ENCODE assay signal across 8 mouse cellular contexts in the genomic region with DNA sequence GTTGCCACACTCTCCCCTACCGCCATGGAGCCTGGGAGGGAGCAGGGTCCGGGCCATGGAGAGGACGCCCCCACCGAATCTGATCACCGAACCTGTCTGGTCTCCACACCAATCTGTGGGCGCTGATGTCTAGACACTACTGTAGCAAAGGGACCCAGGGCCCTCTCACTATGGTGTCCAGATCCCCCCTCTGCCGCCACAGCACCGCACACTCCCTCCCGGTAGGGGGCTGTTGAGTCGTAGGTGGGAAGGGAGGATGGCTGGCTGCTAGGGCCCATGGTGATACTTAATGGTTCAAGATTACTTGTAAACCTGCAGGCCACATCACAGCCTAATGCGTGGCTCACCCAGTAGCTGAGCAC. TPM values are rescaled to one million over a fixed set of nuclear protein-coding genes. Genes with fewer than 3 reads are reported as not detected.
DNase-seq lines count a peak whose midpoint lies in the region; ATAC-seq and TF ChIP-seq lines count a peak whose summit lies in the region.

No protein-coding gene starts in this region.

- intact Hi-C loops in heart, adult 2 months (cut with DNase I): loop anchor here (1.0 kb wide), 1 partner anchor 17 kb away; no protein-coding TSS in a partner anchor

- peak overlapping the region; percentile 75 for H3K27ac ChIP-seq in heart, adult 2 months

- ATAC-seq in common myeloid progenitor, adult 5-6 weeks (replicated peaks; ENCODE audit: low read depth, poor library complexity, severe bottlenecking): peak; percentile 61
- ATAC-seq in inflammation-experienced regulatory T-cells, adult 6 months: peak; percentile 10
- ATAC-seq in monocyte, adult 5-6 weeks (replicated peaks; ENCODE audit: insufficient number of reproducible peaks, low FRiP score, low TSS enrichment, poor library complexity, severe bottlenecking): 0 out of 2 replicates have a peak, but pooled peaks have one; percentile 4

- DNase-seq in heart, adult 2 months: no peak
- no peak for DNase-seq in heart, postnatal 4 days
- DNase-seq in B cell, adult 2 months: peak; percentile 48 to 51
- no peak for DNase-seq in ovary, postnatal 10 days (ENCODE audit: low spot score)
- no peak for DNase-seq in right cerebral cortex, postnatal 14 days

- H3K79me2 ChIP-seq in heart, adult 2 months (replicated peaks; ENCODE audit: control insufficient read depth, insufficient read depth, low read length): peaks cover 2% of the 10 kb centered on the region; the same call in 1 of the 2 replicates

- peaks cover 4% of the 10 kb centered on the region for H3K4me1 ChIP-seq in heart, adult 2 months (ENCODE audit: control insufficient read depth, insufficient read depth, low read length)

- 0 out of 2 replicates have a peak, but pooled peaks have one; percentile 48 for TF ChIP-seq POLR2A in heart, adult 2 months (IDR thresholded peaks at IDR 0.05; ENCODE audit: insufficient read depth, low read depth, low read length)

- WGBS in heart, adult 2 months: 14% methylated on average over 11 of the region's 11 CpGs

- peaks cover 3% of the 10 kb centered on the region; the same call in 1 of the 2 replicates for H3K36me3 ChIP-seq in heart, adult 2 months (ENCODE audit: control insufficient read depth, insufficient read depth, low read length)

- TF ChIP-seq CTCF in heart, adult 2 months (IDR thresholded peaks at IDR 0.05): peak; percentile 22; the same call in 1 of the 2 replicates

- peak overlapping the region; percentile 86 for H3K9ac ChIP-seq in heart, adult 2 months (ENCODE audit: low read depth, low read length)

- no peaks in the 10 kb centered on the region for H3K27me3 ChIP-seq in heart, adult 2 months (ENCODE audit: control insufficient read depth, insufficient read depth, low read length)

- TF ChIP-seq EP300 in heart, adult 2 months (IDR thresholded peaks at IDR 0.05; ENCODE audit: insufficient read depth, low read depth, low read length): no peak; the same call in 1 of the 2 replicates

- peak overlapping the region; percentile 53 for H3K4me3 ChIP-seq in heart, adult 2 months

RNA-seq across cellular contexts. Expression of gene Gm20532, which starts 0.6 kb away (rescaled TPM):
- total RNA-seq in heart, adult 2 months (2021): not detected
- not detected in 2 replicates for polyA plus RNA-seq in heart, adult 2 months (2012; rRNA removed)
- total RNA-seq in heart, postnatal 4 days (2021): not detected
- total RNA-seq in common myeloid progenitor, adult 5-6 weeks (2017): not detected in 2 replicates
- polyA plus RNA-seq in inflammation-experienced regulatory T-cells, adult 6 months (2017; shearing (Covaris generic)): not detected
- not detected in 3 replicates for total RNA-seq in monocyte, adult 5-6 weeks (2017)

RNA-seq across cellular contexts. Expression of gene Egfl7, which starts 7.2 kb away (rescaled TPM):
- total RNA-seq in heart, adult 2 months (2021): 100 to 1,000 TPM; 102 to 111 TPM
- polyA plus RNA-seq in heart, adult 2 months (2012; rRNA removed): 499 and 610 TPM in 2 replicates
- total RNA-seq in heart, postnatal 4 days (2021): 100 to 1,000 TPM; 317 to 343 TPM
- 54.9 and 57.0 TPM in 2 replicates for total RNA-seq in common myeloid progenitor, adult 5-6 weeks (2017)
- polyA plus RNA-seq in inflammation-experienced regulatory T-cells, adult 6 months (2017; shearing (Covaris generic)): 1 to 10 TPM in 2 of 3 experiments, not detected in 1; 1.7 to 2.3 TPM
- total RNA-seq in monocyte, adult 5-6 weeks (2017): not detected in 3 replicates

RNA-seq across cellular contexts. Expression of gene Agpat2, which starts 17.2 kb away (rescaled TPM):
- total RNA-seq in heart, adult 2 months (2021): 10 to 100 TPM; 52.8 to 59.2 TPM
- 117 and 142 TPM in 2 replicates for polyA plus RNA-seq in heart, adult 2 months (2012; rRNA removed)
- 10 to 100 TPM; 23.9 to 25.4 TPM for total RNA-seq in heart, postnatal 4 days (2021)
- 32.2 and 38.7 TPM in 2 replicates for total RNA-seq in common myeloid progenitor, adult 5-6 weeks (2017)
- 1 to 10 TPM; 6.6 to 9.1 (median 7.4) TPM for polyA plus RNA-seq in inflammation-experienced regulatory T-cells, adult 6 months (2017; shearing (Covaris generic))
- total RNA-seq in monocyte, adult 5-6 weeks (2017): 24.2 to 27.3 TPM (median 25.1 TPM) in 3 replicates

RNA-seq across cellular contexts. Expression of gene Fam69b, which starts 41.2 kb away (rescaled TPM):
- 10 to 100 TPM; 20.0 to 21.1 TPM for total RNA-seq in heart, adult 2 months (2021)
- 45.7 and 47.6 TPM in 2 replicates for polyA plus RNA-seq in heart, adult 2 months (2012; rRNA removed)
- total RNA-seq in heart, postnatal 4 days (2021): 1 to 10 TPM; 6.1 to 7.0 TPM
- total RNA-seq in common myeloid progenitor, adult 5-6 weeks (2017): 17.5 and 19.9 TPM in 2 replicates
- polyA plus RNA-seq in inflammation-experienced regulatory T-cells, adult 6 months (2017; shearing (Covaris generic)): 1 to 10 TPM; 1.2 to 4.2 (median 2.1) TPM
- 2.1 to 4.9 TPM in 2 of 3 replicates, not detected in the other for total RNA-seq in monocyte, adult 5-6 weeks (2017)

Comparison
In these comparisons a context has a peak if more than half of its experiments do, and no peak if none do; other contexts are left out.
1. DNase-seq: peak in B cell, adult 2 months (2 of 2); none in heart, adult 2 months (0 of 2), heart, postnatal 4 days (single experiment), ovary, postnatal 10 days (single experiment) and right cerebral cortex, postnatal 14 days (single experiment).
2. ATAC-seq: peak in every context shown above with its lines; median percentile 61 in common myeloid progenitor, adult 5-6 weeks; 10 in inflammation-experienced regulatory T-cells, adult 6 months; 4 in monocyte, adult 5-6 weeks.
3. RNA of gene Egfl7, which starts 7.2 kb away (total RNA-seq): 317 to 343 TPM in heart, postnatal 4 days, 102 to 111 TPM in heart, adult 2 months and 54.9 to 57.0 TPM in common myeloid progenitor, adult 5-6 weeks; not detected in monocyte, adult 5-6 weeks; every median in the first group is over 10 times any median in the second.